Mouse (Mus musculus): Measurements from ENCODE around the gene Hist1h2ai.
A peak's percentile ranks its signal among the peaks of the same experiment; 100 is the strongest.

- TF ChIP-seq ETS1 (IDR thresholded peaks at IDR 0.05; ENCODE audit: low read depth, low read length) (no peak), EP300 (IDR thresholded peaks at IDR 0.05; ENCODE audit: low read depth in 1 of 2, low read length in 2 of 2) (no peak), ZNF384 (IDR thresholded peaks at IDR 0.05; ENCODE audit: low read depth, low read length) (no peak), CTCF (IDR thresholded peaks at IDR 0.05 in 2 of 3, conservative IDR thresholded peaks at IDR 0.05 in 1 of 3; ENCODE audit: control insufficient read depth in 1 of 3, insufficient read depth in 1 of 3, low read depth in 2 of 3, low read length in 3 of 3, poor library complexity in 1 of 3, severe bottlenecking in 1 of 3) (no peak), POLR2A (IDR thresholded peaks at IDR 0.05; ENCODE audit: control insufficient read depth in 1 of 2, insufficient read depth in 1 of 2, low read depth in 1 of 2, low read length in 2 of 2, poor library complexity in 1 of 2) (no peak), MEF2A (IDR thresholded peaks at IDR 0.05; ENCODE audit: extremely low read depth, insufficient replicate concordance, low read depth, low read length, poor library complexity, severe bottlenecking) (no peak), ZC3H11A (IDR thresholded peaks at IDR 0.05; ENCODE audit: low read depth, low read length) (no peak), MAX (IDR thresholded peaks at IDR 0.05; ENCODE audit: low read length) (no peak), TBP (IDR thresholded peaks at IDR 0.05; ENCODE audit: low read depth, low read length) (peak; percentile 98), GATA1 (IDR thresholded peaks at IDR 0.05; ENCODE audit: low read depth, low read length) (no peak), E2F4 (IDR thresholded peaks at IDR 0.05; ENCODE audit: borderline replicate concordance, low read depth, low read length) (no peak), ZMIZ1 (IDR thresholded peaks at IDR 0.05; ENCODE audit: low read depth, low read length) (no peak)
Measured at GRCm38 (mm10) chr13:21710821-21711525, 5.2 kb upstream of the Hist1h2ai start.
